Mouse (Mus musculus) thymus, postnatal 25 days (tissue): Measurements from ENCODE around the gene Rap1b.

Experiments
- DNase-seq: peaks from one replicate; pipeline ENCODE4 v3.0.0; 2022

Gene Rap1b

DNA sequence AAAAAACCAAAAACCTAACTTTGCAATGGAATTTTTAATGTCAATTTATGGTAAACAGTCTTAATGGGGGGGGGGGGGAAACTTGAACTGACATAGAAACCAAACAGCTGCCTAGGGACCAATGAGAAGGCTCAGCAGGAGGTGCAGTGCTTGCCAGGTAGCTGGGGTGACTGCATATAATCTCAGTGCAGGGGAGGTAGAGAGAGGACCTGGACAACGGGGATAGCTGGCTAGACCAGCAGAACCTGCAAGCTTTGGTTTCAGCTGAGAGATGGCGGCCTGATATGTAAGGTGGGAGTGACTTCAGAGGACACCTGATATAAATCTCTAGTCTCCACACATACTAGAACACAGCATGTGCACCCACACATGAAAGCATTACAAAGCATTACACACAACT is 33.3 kb downstream of the Rap1b start:
- DNase-seq: no peak

DNA sequence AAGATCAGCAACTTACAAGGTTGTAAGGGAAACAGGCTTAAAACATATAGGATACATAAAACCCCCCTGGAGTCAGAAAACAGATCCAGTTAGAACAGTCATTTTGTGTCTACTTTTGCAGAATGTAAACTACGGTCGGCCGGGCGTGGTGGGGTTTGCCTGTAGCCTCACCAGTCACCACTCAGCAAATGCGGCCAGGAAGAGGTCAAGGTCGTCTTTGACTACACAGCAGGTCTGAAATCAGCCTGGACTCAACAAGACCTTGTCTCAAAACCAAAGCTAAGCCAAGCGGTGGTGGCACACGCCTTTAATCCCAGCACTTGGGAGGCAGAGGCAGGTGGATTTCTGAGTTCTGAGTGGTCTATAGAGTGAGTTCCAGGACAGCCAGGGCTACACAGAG is 34.3 kb downstream of the Rap1b start:
- no peak for DNase-seq

DNA sequence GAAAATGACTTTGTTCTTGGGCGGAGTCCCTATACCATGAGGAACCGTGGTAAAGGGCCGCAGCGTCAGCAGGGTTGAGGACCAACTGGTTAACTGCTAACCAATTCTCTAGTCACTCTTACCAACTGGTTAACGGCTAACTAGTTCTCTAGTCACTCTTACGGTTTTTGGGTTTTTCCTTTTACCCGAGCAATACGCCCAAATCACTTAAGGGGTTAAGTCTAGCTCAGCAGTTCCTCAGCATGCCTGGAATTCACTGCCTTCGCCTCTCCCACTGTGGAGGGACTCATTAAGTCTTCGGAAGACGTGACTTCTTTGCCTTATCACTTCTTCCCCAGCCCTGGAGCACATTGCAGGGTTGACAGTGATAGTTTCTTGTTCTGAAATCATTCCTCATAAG is 35.3 kb downstream of the Rap1b start:
- DNase-seq: no peak

DNA sequence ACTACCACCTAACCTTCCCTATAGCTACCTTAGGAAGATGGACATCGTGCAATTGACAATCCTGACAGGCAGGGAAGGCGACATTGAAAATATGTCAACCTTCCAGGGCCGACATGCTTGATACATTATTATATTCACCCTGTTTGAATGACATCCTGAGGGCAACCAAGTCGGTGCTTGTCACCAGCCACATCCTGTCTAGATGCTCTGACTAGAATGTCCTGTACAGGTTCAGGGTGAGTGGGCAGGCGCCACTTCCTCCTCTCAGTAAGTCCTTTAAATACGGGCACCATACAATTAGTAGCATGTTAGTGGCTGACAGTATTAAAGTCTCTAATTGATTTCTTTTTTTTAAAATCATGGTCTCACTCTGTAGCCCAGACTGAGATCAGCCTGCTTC is 37.8 kb downstream of the Rap1b start:
- DNase-seq: peak; percentile 32

DNA sequence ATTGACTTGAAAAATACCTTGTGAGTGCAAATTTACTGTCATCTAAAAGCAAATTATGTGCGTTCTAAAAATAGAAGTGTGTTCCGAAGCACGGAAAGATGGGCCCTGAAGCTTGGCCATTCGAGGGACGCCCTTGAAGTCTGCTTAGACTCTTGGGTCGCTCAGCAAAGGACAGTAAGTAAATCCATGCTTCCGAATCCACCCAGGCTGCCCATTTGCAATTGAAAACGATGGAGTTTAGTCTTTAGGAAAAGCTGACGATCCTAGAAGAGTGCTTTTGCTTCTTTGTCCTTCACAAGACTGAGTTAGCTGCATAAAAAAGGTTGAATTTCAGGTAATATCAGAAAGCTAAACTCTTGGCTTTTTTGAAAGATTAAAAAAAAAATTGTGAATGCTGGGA is 39.9 kb downstream of the Rap1b start:
- no peak for DNase-seq

DNA sequence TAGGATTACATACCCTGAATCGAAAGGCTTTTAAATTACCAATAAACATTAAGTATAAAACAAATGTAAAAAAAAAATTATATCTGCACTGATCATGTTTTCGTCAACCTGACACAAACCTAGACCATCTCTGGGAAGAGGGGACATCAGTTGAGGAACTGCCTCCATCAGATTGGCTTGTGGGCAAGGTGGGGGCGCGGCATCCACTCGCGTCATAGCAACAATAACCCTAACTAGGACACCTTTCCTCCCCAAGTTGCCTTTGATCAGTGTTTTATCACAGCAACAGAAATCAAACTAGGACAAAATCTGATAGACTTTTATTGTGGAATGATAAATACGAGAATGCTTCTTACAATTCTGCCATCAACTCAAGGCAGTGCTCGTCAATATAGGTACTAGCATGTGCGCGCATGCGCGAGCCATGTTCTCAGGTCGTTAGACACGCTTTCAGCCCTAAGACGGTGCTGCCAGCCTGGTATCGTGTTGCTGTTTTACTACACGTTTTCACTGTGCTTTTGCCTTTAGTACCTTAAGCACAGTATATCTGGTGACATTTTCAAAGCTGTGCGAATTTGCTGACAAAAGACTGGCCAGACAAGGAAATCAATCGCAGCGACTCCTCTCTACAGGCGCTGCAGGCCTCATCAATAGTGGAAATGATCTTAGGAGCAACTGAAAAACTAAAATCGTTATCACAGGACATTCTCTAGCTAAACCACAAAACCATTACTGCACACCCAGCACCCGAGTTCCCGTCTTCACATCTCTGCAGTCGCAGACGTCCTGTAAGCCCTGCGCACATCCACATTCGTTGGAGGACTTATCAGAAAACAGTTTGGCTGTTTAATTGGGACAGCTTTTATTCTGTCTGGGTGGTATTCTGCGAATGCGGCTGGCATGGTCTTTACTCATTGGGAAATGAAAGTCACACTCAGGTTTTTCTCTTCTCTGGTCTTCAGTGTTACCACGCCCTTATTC is 41.7 kb downstream of the Rap1b start:
- DNase-seq: no peak

DNA sequence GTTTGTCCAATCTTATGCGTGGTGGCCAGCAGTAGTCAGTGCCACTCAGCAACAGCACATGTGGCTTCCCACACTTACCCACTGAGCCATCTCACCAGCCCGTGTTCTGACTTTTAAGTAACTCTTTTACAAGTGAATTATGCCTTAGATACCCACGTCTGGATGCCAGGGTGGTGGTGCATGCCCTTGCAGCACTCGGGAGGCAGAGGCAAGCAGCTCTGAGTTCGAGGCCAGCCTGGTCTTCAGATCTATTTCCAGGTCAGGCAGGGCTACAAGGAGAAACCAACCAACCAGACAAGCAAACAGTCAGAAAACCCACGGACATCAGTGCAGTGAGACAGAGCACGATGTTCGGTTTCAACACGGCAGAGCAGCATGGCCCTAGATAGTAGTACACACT is 43.9 kb downstream of the Rap1b start:
- no peak for DNase-seq

DNA sequence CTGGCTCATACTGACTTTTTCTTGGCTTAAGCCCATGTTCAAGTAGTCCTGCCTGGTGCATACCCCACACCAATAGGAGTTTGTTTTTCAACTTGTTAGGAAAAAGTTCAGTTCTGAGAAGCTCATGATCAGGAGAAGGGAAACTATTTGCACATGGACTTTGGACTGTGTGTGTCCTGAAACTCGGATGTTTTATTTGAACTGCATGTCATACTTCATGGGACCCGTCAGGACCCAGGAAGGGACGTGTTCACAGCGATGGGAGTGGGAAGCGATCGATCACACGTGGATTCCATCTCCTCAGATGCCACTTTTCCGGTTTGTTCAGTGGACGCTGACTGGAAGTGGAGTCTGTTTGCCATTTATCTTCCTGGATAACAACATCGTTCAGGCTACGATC is 46.0 kb downstream of the Rap1b start:
- DNase-seq: no peak

DNA sequence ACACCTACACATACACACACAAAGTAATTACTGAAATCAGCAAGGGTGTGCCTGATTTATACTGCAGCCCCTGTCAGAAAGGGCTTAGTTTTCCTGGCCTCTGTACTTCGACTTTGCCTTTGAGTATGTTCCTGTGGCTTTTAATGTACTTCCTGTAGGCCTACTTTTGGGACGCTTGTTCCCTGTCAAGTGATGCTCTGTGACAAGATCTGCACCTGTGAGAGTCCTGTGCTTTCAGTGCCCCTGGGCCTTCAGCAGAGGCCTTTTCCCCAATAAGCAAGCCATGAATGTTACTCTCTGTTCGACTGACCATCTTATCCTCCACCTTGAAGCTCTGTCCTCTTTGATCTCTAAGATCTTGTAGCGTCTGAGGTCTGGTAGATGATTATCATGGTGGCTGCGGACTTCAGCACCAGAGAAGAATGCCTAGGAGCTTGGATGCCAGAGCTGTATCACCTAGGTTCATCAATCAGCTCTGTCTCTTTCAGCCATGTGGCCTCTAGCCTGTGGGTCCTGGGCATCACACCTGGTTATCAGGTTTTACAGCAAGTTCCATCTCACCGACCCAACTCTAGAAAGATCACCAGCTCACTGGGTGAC is 47.3 kb downstream of the Rap1b start:
- DNase-seq: peak; percentile 54

DNA sequence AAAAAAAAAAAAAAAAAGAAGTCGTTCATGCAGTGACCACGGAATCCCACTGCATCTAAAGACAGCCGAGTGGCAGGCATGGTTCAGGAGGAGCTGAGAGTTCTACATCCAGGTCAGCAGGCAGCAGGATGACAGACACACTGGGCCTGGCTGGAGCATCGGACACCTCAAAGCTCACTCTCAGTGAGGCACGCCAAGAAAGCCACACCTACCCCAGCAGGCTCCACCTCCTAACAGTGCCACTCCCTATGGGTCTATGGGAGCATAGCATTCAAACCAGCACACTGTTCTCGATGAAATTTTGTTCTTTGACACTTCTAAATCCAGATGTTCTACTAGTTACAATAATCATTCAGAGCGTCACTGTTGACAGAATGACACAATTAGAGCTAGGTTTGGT is 48.2 kb downstream of the Rap1b start:
- no peak for DNase-seq

DNA sequence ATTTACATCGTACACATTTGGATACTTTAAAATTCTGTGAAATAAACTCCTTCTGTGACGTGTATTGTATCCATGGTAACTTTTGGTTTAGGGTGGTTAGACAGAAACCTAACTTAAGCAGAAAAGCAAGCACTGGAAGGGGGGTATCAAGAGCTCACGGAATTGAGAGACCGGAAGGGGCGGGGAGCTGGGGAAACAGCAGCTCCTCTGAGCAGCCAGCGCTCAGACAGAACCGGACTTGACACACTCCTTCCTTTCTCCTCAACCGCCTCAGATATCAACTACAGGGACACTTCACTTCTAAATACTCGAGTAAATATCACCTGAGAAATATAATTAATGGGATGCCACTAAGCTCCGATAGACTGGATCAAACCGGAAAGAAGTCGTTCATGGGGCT is 48.7 kb downstream of the Rap1b start:
- no peak for DNase-seq

DNA sequence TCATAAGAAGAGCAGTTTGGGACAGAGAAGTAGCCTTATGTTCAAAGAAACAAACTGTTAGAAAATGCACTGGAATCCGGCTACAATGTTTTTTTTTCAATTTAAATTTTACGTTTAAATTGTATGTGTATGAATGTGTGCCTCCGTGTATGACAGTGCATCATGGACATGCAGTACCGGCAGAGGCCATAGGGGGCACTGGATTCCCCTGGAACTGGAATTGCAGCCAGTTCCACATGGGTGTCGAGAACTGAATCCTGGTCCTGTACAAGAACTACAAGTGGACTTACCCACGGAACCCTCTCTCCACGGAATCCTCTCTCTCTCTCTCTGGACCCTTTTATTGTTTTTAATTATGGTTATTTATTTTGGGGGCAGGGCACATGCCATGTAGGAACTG is 49.7 kb downstream of the Rap1b start:
- DNase-seq: no peak

DNA sequence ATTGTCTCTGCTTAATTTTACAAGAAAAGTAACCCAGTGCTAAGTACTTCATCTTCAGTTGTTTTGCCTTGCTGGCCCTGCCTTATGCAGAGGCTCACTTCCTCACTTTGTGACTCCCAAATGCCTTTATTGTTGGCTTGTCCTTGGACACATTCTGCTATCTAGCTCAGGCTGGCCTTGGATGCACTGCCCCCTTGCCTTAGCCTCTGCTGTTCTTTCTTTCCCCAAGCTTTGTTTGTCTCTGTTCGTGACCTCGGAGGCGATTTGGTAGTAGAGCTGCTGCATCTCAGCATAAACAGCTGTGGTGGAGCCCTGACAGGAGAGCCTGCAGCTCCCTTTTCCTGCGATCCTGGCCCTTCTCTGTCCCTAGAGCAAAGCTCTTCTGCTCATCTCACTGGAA is 50.6 kb downstream of the Rap1b start:
- no peak for DNase-seq

DNA sequence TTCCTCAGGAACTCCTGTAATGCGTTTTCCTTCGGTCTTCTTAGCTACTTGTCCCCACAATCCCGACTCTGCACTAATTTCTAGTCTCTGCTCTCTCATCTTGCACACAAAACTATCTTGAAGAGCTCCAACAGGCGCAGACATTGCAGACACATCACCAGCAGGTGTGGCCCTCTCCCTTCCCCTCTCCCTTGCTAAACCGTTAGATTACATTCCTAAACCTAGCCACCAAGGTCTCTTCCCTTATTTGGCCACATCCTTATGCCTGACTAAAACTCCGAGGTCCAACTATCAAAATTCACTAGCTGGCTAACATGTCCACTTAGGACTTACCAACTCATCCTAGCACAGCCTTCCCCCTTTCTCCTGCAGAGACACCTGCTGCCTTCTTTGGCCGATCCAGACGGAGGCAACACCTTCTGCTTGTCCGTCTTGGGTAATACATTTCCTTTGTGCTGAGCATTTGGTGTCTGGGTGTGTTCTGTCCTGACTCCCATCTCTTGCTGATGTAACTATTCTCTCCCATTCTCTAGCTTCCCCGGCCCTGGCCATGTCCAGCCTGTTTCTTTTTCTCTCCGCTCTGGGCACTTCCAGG is 52.3 kb downstream of the Rap1b start:
- no peak for DNase-seq

DNA sequence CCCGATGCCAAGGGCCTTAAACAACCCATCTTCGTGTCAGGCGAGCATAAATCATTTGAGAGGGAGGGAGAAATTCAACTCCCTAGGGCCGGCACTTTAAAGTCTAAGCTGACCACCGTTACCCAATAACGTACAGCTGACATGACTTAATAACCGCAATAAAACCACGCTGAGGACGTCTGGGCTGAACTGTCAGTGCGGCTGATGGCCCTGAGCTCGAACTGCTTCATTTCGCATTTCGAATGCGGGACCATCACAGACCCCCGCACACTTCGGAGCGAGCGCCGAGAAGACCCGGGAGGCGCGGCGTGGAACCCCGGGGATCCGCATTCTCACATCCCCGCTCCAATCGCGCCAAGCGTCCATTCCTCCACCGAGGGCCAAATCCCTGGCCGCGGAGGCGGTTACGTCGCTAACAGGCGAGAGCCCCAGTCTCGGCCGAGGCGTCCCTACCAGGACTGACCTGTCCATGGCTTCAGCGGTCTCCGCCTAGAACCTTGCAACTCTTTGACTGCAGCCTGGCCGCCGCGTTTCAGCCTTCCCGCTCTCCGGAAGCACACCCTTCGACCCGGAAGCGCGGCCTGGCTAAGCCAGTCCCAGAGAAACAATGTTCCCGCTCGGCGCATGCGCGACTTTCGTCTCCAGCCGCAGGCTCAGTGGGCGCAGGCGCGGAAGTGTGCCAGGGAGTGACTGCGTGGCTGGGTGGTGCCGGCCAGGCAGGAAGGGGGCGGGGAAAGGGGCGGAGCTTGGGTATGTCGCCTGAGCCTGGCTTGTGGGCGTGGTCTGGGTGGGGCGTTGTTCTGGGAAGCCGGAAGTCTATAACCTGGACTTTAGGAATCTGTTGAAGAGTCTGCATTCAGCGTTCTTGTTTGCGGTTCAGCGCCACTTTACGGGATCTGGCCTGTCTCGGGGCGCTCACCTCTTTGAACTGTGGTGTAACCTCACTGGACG is 53.4 kb downstream of the Rap1b start, which contains the start of gene Nup107:
TSS of gene Nup107 (minus strand) at position 565 of the 951 bp plus-strand sequence.
- DNase-seq: peak; percentile 100

DNA sequence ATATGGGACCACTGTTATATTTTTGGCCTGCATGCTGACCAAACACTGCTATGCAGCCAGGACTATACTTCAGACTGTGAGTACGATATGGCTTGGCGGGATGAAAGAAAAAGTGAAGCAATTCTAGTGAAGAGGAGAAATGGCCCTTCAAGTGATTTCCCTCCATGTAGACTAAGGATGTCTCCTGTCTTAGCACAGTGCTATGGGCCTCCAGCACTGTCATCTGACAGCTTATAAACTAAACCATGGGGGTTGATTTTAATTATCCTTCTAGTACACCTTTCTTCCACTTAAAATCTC is 54.7 kb downstream of the Rap1b start:
- DNase-seq: no peak

DNA sequence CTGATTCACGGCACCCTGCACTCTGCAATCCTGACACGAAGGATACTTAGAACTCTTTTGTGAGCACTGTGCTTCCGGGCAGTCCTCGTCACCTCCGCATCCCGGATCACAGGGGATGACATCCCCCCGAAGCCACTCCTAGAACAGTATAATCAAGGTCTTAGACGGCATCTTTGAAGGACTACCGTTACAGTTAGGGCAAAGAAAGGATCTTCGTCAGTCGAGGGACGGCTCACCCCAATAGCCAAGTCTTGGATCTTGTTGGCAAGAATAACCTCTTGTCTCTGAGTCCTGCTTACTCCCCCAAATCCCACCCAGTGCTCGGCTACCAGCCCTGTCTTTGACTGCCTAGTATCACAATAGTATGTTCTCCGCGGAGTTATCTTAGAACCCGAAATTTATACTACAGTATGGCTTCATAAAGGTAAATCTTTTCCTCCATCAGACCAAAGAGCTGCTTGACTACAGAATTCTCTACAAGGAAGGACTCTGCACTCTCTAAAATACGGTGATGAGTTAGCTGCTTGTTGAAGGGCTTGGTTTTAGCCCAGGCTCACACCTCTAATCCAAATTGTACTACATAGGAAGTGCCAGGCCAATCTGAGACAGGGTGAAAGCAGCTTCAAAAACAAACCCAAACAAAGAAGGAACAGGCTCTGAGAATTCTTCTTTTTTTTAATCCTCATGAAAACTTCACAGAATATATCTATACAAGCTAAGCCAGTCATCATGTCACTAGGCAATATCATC is 55.2 kb downstream of the Rap1b start:
- DNase-seq: no peak

DNA sequence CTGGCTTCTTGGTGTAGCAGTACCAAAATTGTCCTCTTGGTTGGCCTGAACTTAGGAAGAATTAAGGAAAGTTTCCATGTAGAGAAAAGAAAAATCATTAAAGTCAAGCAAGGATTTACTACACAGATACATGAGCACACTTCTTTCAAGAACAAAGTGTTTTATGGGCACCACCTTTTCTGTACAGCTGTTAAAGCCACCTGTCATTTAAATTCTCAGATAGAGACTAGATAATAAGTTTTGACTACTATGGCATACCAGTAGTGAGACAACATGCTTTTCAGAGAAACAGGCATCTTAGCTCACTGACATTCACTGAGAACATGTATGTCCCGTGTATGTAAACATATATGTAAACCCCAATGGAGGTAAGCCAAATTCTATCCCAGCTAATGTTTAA is 55.8 kb downstream of the Rap1b start:
- no peak for DNase-seq

DNA sequence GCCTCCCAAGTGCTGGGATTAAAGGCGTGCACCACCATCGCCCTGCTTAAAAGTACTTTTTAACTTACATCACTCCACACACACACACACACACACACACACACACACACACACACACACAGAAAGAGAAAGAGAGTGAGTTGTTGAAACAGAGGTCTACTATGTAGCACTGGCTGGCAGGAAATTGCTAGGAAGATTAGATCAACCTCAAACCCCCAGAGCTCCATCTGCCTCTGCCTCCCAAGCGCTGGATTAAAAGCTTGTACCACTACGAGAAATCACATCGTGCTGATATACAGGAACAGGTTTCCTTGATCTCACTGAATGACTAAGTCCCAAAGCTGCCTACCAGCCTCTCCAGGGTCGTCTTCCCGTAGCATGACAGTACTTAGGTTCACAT is 61.2 kb downstream of the Rap1b start:
- peak; percentile 43 for DNase-seq

DNA sequence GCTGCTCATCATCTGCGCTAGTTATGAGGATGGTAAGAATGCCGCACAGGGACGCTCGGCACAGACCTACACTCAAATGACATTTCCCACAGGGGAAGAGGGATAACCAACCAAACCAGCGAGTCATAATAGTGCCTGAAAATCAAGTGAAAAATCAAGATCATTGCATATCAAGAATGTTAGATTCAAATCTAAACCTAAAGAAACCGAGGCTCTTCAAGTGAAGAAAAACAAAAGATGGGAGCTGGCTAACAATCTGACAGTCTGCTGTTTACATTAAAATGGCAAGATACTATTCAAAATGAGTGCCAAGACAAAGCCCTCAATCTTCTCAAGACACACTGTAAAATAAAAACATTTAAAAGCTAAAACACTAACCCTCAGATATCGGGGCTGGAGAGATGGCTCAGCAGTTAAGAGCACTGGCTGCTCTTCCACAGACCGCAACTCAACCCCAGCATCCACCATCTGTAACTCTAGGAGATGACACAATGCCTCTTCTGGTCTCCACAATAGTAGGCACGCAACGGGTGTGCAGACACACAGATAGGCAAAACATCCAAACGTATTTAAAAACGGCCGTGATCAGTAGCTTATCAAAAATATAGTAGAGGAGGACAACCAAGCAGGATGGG is 61.9 kb downstream of the Rap1b start:
- DNase-seq: no peak

DNA sequence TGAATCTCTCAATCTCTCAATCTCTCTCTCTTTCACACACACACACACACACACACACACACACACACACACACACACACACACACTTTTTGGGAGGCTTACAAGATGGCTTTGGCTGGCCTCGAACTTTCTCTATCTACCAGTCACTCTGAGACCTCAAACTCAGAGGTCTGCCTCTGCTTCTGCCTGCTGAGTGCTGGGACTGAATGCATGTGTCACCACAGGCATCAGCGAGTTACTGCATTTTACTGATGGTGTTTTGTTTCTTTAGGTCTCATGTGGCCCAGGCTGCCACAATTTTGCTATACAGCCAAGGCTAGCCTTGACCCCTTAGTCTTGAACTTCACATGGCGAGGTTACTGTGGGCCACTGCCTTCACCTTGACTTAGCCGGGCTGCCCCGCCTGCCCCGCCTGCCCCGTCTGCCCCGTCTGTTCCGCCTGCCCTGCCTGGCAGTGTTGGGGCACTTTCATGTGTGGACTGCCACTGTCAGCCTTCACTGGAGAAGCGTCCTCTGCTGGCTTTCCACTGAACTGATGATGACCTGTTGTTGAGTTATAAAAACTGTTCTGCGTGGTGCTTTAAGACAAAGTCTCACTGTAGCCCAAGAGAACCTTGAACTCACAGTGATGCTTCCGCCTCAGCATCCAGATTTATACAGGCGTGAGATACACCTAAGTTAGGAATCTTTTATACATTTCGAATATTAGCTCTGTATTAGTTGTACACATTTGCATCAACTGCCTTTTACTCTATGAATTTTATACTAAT is 63.2 kb downstream of the Rap1b start:
- no peak for DNase-seq
